Mouse (Mus musculus) forebrain, embryonic 11.5 days (tissue): ENCODE measurements around the gene Hgf. TPM values are rescaled to one million over a fixed set of nuclear protein-coding genes. Genes with fewer than 3 reads are reported as not detected.

ENCODE experiments used
- ATAC-seq: fragments of 200-750 bp; cut with Nextera tagmentation; replicated peaks from 2 replicates; pipeline ENCODE4 v1.8.0; 2017; ENCODE audit warnings: moderate TSS enrichment; ENCODE audit not compliant: low FRiP score
- DNase-seq: peaks from one replicate; pipeline ENCODE4 v3.0.0-alpha.2; 2017; ENCODE audit warnings: low spot score
- H3K27ac ChIP-seq: fragments of 300-500 bp; sonication (generic); 2 replicates; pipeline ENCODE4 v1.5.1; 2014; ENCODE audit warnings: low read depth, low read length
- H3K27me3 ChIP-seq: fragments of 300-500 bp; sonication (generic); 2 replicates; pipeline ENCODE4 v1.6.1; 2014; ENCODE audit warnings: mild to moderate bottlenecking, low read length, mixed read lengths; ENCODE audit not compliant: control insufficient read depth, insufficient read depth
- H3K36me3 ChIP-seq: fragments of 300-500 bp; sonication (generic); 2 replicates; pipeline ENCODE4 v1.6.1; 2014; ENCODE audit warnings: mild to moderate bottlenecking, low read length, moderate library complexity, mixed read lengths; ENCODE audit not compliant: control insufficient read depth, insufficient read depth
- H3K4me1 ChIP-seq: fragments of 300-500 bp; sonication (generic); replicated peaks from 2 replicates; pipeline ENCODE4 v1.6.1; 2014; ENCODE audit warnings: low read length, mixed read lengths; ENCODE audit not compliant: control insufficient read depth, insufficient read depth
- H3K4me2 ChIP-seq: fragments of 300-500 bp; sonication (generic); 2 replicates; pipeline ENCODE4 v1.6.1; 2014; ENCODE audit warnings: low read depth, mild to moderate bottlenecking, low read length, moderate library complexity, mixed read lengths; ENCODE audit not compliant: severe bottlenecking
- H3K4me3 ChIP-seq: fragments of 300-500 bp; sonication (generic); 2 replicates; pipeline ENCODE4 v1.5.1; 2014; ENCODE audit warnings: low read depth, low read length
- H3K9ac ChIP-seq: fragments of 300-500 bp; sonication (generic); 2 replicates; pipeline ENCODE4 v1.6.1; 2014; ENCODE audit warnings: low read length
- H3K9me3 ChIP-seq: fragments of 300-500 bp; sonication (generic); 2 replicates; pipeline ENCODE4 v1.6.1; 2016; ENCODE audit warnings: low read length, mixed read lengths; ENCODE audit not compliant: control insufficient read depth
- WGBS: fragments of 180-500 bp; shearing (Covaris S2); extraction: QIAGEN DNeasy Blood & Tissue Kit; methylation state at CpG from one replicate; pipeline ENCODE4 v1.1.7; 2014; 5-methylcytosine and 5-hydroxymethylcytosine counted together
- polyA plus RNA-seq: library from polyadenylated mRNA; unstranded; fragments of >200 nt; fragmentation: Nextera tagmentation; extraction: Ambion mirVana; gene quantifications from 2 replicates; pipeline ENCODE4 v1.2.1, GENCODE M21; 2014

The Hgf gene
- polyA plus RNA-seq, 1 experiment from 2014 or later: 0.83 TPM

DNA sequence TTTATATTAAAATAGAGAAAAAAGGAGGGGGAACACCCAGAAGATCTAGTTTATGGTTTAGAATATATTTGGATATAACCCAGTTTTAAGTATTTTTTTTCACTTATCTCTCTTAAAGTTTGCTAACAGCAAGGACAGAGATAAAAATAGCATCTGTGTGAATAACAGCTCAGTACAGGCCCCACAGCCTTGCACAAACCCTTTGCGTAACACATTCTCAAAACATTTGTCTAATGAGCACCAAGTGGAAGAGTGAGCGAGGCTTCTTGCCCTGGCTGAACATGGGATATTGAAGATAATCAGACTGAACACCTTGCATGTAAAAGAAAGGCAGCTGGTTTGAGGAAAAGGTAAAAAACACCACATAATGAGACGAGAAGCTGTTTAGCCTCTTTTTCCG lies 15.7 kb downstream of the Hgf start:
- H3K9ac ChIP-seq: no peak overlapping the region
- no peak for ATAC-seq

GRCm38 (mm10) chr5:16577882-16578742 lies 24.8 kb downstream of the Hgf start:
- ATAC-seq: no peak
- no peak for DNase-seq
- Histone ChIP-seq H3K36me3 (no peaks in the 10 kb centered on the region), H3K4me1 (no peaks in the 10 kb centered on the region), H3K4me3 (no peak overlapping the region), H3K27ac (no peak overlapping the region), H3K27me3 (no peaks in the 10 kb centered on the region), H3K9me3 (no peaks in the 10 kb centered on the region), H3K4me2 (no peak overlapping the region), H3K9ac (no peak overlapping the region)
- WGBS: 74% methylated on average over 14 of the region's 14 CpGs

More for the DNA sequence above, 15.7 kb downstream of the Hgf start:
- Histone ChIP-seq H3K9me3 (no peaks in the 10 kb centered on the region), H3K4me1 (no peaks in the 10 kb centered on the region), H3K36me3 (no peaks in the 10 kb centered on the region), H3K4me3 (no peak overlapping the region), H3K27ac (no peak overlapping the region), H3K4me2 (no peak overlapping the region), H3K27me3 (no peaks in the 10 kb centered on the region)
- DNase-seq: no peak
- 86% methylated on average over 4 of the region's 4 CpGs for WGBS

DNA sequence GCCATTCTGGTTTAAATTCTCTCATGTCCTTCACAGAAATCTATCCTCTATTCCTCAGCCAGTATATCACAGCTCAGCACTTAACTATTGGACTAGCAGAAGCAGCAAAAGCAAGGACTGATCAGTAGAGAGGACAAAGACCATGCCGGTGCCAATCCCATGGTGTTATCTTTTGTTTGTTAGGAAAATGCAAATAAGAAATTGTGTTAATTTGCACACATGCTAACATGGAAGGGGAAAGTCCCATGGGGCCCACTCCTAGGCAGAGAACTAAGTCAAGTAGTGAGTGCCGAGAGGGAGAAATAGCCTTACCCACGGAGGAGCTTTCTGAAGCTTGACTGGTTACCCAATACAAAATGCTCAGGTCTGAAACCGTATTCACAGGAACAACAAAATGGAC lies 42.4 kb downstream of the Hgf start:
- Histone ChIP-seq H3K36me3 (no peaks in the 10 kb centered on the region), H3K9ac (no peak overlapping the region), H3K4me3 (no peak overlapping the region), H3K4me2 (no peak overlapping the region), H3K9me3 (no peaks in the 10 kb centered on the region), H3K27ac (no peak overlapping the region), H3K4me1 (no peaks in the 10 kb centered on the region), H3K27me3 (no peaks in the 10 kb centered on the region)
- peak; percentile 42; the same call in 1 of the 2 replicates for ATAC-seq
- WGBS: 84% methylated on average over 4 of the region's 4 CpGs
- DNase-seq: no peak

DNA sequence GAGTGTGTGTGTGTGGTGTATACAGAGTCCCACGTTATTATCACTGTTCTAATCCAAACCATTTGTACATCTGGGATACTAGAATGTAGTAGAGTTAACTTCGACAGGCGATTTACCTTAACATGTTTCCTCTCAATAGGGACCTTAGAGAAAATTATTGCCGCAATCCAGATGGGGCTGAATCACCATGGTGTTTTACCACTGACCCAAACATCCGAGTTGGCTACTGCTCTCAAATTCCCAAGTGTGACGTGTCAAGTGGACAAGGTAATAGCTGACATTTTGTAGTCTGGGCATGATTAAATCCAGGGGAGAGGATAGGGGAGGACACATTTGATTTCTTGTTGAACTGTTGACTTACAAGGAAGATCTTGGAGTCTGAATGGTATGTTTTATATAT lies 44.7 kb downstream of the Hgf start:
- no peaks in the 10 kb centered on the region for H3K9me3 ChIP-seq
- no peaks in the 10 kb centered on the region for H3K36me3 ChIP-seq
- no peak for DNase-seq
- no peaks in the 10 kb centered on the region for H3K27me3 ChIP-seq
- ATAC-seq: no peak
- H3K4me2 ChIP-seq: no peak overlapping the region
- H3K9ac ChIP-seq: no peak overlapping the region
- no peaks in the 10 kb centered on the region for H3K4me1 ChIP-seq
- H3K4me3 ChIP-seq: no peak overlapping the region
- no peak overlapping the region for H3K27ac ChIP-seq
- WGBS: 73% methylated on average over 6 of the region's 6 CpGs

DNA sequence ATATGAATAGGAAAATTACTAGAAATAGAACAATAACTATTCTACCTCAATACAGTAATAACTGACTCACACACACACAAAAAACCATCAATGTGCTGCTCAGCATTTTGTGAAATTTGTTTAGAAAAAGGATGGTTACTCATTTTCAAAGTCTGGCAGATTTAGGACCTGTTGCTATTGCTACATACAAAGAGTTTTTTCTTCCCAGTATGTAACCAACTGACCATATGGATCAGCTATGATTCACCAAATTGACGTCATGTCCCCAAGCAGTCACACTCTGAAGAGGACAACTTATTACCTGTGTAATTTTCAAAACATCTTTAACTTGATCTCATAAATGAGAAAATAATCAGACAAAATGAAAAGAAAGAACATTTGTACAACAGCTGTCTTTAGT lies 48.2 kb downstream of the Hgf start:
- ATAC-seq: no peak
- 93% methylated on average over 1 of the region's 1 CpGs for WGBS

GRCm38 (mm10) chr5:16632996-16633395 lies 79.7 kb downstream of the Hgf start:
- Histone ChIP-seq H3K4me2 (no peak overlapping the region), H3K4me1 (no peaks in the 10 kb centered on the region), H3K27ac (no peak overlapping the region), H3K36me3 (no peaks in the 10 kb centered on the region), H3K9me3 (no peaks in the 10 kb centered on the region), H3K4me3 (no peak overlapping the region), H3K27me3 (no peaks in the 10 kb centered on the region), H3K9ac (no peak overlapping the region)
- WGBS: 64% methylated on average over 1 of the region's 1 CpGs
- DNase-seq (no peak), ATAC-seq (no peak)

More for the DNA sequence above, 48.2 kb downstream of the Hgf start:
- Histone ChIP-seq H3K4me1 (no peaks in the 10 kb centered on the region), H3K27me3 (no peaks in the 10 kb centered on the region), H3K9ac (no peak overlapping the region), H3K9me3 (no peaks in the 10 kb centered on the region), H3K27ac (no peak overlapping the region), H3K4me2 (no peak overlapping the region), H3K36me3 (no peaks in the 10 kb centered on the region), H3K4me3 (no peak overlapping the region)
- no peak for DNase-seq

DNA sequence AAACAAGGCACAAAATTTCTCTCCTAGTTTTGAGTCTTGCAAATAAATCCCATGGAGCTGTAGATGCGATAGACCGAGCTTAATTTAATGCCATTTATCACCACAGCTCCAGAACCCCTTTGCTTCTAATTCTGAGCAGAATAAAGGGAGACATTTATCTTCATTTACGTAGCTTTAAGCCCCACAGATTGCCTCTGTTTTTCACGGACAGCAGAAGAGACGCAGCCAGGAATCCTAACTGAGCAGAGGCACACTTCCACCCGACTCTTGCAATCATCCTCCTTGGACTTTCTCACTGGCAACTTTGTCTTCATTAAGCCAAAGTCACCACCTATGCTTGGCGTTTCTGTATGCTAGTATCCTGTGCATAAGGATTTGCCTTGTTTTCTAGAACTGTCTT lies 93.1 kb downstream of the Hgf start:
- Histone ChIP-seq H3K4me1 (no peaks in the 10 kb centered on the region), H3K4me2 (no peak overlapping the region), H3K9ac (no peak overlapping the region), H3K9me3 (no peaks in the 10 kb centered on the region), H3K27me3 (no peaks in the 10 kb centered on the region), H3K27ac (no peak overlapping the region), H3K4me3 (no peak overlapping the region), H3K36me3 (no peaks in the 10 kb centered on the region)
- WGBS: 74% methylated on average over 7 of the region's 7 CpGs
- ATAC-seq (no peak), DNase-seq (no peak)

GRCm38 (mm10) chr5:16647701-16648100 lies 94.4 kb downstream of the Hgf start:
- H3K9ac ChIP-seq: no peak overlapping the region
- H3K27me3 ChIP-seq: no peaks in the 10 kb centered on the region
- ATAC-seq: no peak
- no peak overlapping the region for H3K4me3 ChIP-seq
- no peak for DNase-seq
- H3K4me1 ChIP-seq: no peaks in the 10 kb centered on the region
- H3K27ac ChIP-seq: no peak overlapping the region
- no peak overlapping the region for H3K4me2 ChIP-seq
- H3K9me3 ChIP-seq: no peaks in the 10 kb centered on the region
- H3K36me3 ChIP-seq: no peaks in the 10 kb centered on the region

DNA sequence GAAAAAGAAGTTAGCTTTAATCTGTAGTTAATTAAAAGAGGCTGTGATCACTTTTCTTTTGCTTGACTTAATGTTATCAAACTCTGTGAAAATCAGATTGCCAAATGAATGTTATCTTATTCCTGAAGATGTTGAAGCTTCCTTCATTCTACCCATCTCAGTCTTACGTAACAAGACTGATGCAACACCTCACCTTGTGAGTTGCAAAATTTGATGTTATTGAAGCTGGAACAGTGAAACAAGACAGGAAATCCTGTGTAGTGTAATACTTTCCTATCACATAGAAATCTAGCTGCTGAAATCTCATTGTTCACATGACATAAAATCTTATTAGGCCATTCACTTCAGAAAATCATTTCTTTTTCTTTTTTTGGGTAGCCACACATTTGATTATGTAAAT lies 96.9 kb downstream of the Hgf start:
- Histone ChIP-seq H3K4me2 (no peak overlapping the region), H3K27ac (no peak overlapping the region), H3K4me3 (no peak overlapping the region), H3K4me1 (no peaks in the 10 kb centered on the region), H3K27me3 (no peaks in the 10 kb centered on the region), H3K9me3 (no peaks in the 10 kb centered on the region), H3K36me3 (no peaks in the 10 kb centered on the region), H3K9ac (no peak overlapping the region)
- WGBS: 88% methylated on average over 1 of the region's 1 CpGs
- ATAC-seq (no peak), DNase-seq (no peak)
